Mouse (Mus musculus) brain, adult 2 months (tissue): ENCODE data around the gene Ankrd65.

ENCODE experiments used
- DNase-seq: peaks from one replicate; pipeline ENCODE4 v3.0.0; 2011; ENCODE audit warnings: low read depth, low spot score

The Ankrd65 gene

GRCm38 (mm10) chr4:155812665-155813181 lies 22.5 kb downstream of the Ankrd65 start:
- DNase-seq, result peak; percentile 23

DNA sequence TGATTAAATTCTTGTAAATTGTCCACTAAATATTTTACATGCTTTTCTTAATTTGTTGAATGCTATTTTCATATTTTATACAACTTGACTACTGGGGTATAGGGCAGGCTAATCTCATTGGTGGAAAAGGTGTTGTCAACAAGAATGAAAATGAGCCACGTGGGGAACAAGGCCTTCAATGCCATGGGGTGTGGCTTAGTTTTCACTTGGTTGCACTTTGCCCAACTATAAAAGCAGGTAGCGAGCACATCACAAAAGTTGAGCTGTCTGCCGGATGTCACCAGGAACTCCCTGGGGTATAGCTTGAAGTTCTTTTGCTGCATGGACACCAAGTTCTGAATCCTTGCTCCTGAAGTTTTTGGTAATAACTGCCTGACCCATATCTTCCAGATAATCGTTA lies 27.3 kb downstream of the Ankrd65 start:
- no peak for DNase-seq

GRCm38 (mm10) chr4:155821025-155821424 lies 30.8 kb downstream of the Ankrd65 start:
- DNase-seq, result peak; percentile 35

DNA sequence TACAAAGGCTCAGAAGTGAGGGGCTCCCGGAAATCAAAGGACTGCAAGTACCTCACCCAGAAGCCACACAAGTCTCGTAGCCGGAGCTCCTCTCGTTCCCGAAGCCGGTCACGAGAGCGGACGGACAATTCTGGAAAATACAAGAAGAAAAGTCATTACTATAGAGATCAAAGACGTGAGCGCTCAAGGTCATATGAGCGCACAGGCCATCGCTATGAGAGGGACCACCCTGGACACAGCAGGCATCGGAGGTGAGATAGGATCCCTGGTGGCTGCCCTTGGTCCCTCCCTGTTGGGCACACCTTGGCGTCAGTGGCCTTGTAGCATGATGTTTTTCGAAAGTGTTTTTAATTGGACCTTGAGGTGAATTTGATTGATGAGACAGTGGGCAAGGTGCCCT lies 33.2 kb downstream of the Ankrd65 start:
- no peak for DNase-seq

- DNase-seq, result no peak
Measured at GRCm38 (mm10) chr4:155829866-155830265, 39.6 kb downstream of the Ankrd65 start.

DNA sequence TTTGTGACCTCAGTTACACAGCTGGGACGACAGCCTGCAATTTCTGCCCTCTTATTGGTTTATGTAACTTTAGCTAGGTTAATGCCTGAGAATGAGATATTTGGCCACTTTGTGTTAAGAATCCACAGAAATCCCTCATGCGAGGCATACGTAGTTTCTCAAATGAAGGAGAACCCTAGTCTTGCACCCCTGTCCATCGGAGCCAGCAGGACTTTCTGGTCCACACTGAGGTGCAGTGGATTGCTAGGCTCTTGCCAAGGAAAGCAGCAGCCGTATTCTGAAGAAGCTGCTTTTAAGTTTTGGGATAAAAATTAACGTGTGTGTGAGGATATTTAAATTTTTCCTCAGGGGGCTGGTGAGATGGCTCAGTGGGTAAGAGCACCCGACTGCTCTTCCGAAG lies 40.4 kb downstream of the Ankrd65 start:
- DNase-seq, result no peak

DNA sequence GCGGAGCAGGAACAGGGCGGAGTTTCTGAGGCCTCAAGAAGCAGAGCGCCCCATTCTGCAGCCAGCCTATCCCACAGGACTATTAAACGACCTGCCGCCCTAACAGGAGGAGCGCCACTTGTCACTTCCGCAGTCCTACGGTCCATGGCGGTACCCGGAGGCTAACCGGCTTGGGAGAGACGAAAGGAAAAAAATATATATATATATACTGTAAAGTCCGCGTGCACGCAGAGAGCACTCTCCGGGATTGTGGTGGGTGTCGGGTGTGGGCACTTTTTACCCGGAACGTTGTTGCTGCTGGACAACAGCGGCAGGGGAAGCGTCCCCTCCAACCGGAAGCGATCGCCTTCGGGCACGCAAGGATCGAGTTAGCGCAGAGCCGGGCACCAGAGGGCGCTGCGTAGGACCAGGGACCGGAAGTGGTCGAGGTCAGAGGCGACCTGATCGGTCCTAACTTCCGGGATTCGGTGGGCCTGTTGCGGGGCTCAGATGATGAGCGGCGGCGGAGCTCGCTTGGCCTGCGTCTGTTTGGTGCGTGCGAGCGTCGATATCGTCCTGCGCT lies 41.0 kb downstream of the Ankrd65 start, which contains the start of gene Aurkaip1:
Gene Aurkaip1 (plus strand): TSS at position 68 of the 562 bp plus-strand sequence.
- DNase-seq, result peak; percentile 99

DNA sequence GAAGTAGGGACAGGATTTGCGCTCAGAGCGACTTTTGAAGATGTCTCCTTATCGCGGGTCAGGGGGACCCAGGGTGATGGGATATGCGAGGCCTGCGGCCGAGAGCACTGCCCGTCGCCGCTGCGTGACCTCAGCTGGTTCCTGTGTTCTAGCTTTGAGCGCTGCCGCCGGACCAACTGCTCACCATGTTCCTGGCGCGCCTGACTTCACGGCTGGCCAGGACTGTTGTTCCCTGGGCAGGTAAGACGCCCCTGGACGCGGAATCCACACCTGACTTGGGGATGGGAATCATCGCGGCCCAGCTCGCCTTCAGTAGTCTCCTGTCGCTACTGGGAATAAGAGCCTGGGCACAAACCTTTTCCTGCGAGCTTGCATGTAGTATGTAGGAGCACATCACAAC lies 41.6 kb downstream of the Ankrd65 start:
- no peak for DNase-seq

DNA sequence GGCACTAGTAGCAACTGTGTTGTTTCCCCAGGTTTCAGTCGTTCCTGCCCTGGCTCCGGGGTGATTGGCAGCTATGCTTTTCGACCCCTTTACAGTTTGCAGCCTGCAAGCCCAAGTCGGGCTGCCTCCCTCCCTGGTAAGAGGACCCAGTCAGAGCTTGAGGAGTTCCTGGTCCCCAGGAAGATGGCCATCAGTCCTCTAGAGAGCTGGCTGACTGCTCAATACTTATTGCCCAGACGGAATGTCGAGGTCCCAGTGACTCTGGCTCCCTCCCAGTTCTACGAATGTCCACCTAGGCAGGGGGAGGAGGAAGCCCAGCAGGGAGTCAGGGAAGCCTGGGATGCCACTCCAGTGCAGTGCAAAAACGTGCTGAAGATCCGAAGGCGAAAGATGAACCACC lies 42.1 kb downstream of the Ankrd65 start:
- no peak for DNase-seq

- DNase-seq, result no peak
Measured at GRCm38 (mm10) chr4:155833234-155833633, 43.0 kb downstream of the Ankrd65 start.

GRCm38 (mm10) chr4:155833836-155834235 lies 43.6 kb downstream of the Ankrd65 start:
- DNase-seq, result peak; percentile 90

DNA sequence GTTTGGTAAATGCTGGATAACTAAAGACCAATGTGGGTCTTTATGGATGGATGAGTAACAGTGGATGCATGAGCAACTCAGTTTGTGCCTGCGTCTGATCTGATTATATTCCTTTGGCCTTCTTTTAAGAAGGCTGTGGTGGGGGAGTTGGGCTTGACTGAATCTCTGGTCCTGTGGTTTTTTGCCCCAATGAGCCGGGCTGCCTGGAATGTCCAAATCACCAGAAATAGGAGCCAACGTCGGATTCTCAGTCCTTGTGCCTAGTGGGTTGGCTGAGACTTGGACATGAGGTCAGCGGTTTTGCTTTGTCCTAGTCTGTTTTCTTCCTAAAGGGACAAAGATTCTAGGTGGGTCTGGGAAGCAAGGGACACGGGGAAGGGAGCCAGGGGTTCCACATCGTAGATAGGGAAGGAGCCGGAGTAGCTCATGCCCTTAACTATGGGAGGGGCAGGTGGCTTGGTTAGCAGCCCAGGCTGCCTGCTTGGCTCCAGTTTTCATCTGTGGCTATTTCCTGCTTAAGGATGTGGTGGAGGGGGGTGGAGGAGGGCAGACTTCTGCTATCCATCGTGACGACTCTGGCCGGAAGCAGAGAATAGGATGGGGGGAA lies 47.3 kb downstream of the Ankrd65 start:
- no peak for DNase-seq

DNA sequence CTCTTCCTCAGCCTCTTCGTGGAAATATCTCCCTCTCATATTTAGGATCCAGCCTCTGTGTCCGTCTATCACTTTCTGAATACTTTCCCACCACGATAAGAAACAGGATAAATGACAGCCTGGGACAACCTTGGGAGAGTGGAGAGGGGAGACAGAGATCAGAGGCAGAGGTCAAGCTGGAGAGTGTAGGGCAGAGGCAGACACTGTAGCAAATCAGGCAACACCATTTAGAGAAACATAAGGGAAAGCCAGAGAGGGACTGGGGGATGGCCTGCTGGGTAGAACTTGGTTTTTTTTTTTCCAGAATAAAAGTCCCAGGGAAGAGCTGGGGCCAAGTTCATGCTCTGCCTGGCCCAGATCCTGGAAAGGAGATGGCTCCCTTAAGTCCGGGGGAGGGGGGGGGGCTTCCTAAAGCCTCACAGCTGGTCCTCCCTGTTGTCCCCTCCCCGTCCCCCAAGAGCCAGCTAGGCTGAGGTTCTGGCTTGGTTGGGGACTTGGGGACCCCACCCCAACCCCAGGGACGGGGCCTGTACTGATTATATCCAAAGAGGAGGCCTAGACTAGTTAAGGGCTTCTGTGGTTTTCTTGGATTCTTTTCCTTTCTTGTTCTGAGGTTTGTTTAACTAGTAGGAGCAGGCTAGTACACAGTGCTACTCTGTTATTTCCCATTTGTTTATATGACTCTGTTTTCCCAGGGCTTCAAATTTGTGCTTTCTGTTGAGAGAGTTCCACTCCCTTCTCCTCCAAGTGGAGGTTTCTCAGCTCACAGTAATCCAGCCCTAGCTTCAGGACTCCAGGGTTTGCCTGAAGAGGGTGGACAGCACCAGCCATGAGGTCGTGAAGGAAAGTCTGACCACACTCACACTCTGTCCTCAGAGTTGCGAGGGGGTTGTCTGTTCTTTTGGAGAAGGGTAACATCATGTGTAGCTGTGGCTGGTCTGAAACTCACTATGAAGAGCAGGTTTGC lies 48.2 kb downstream of the Ankrd65 start:
- DNase-seq, result no peak

DNA sequence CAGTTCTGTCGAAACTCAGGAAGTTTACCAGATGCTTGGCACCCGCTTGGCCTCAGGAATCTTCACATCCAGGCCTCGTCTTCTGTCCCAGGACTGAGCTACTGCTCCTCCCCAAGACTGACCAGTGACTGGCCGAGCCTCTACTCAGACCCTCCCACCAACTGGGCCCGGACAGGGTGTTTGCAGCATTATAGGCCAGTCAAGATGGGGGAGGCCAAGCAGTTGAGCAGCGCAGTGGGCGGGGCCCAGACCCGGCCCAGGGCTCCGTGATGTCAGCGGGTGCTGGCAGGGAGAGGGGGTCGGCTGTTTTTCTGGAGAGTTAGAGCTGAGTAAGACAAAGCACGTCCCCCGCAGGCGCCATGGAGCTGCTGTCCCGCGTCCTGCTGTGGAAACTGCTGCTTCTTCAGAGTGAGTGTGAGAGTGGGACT lies 49.3 kb downstream of the Ankrd65 start, which contains the start of gene Mxra8:
Gene Mxra8 (plus strand): TSS at position 198 of the 428 bp plus-strand sequence.
- DNase-seq, result peak; percentile 36

- no peak for DNase-seq
Measured at GRCm38 (mm10) chr4:155840076-155841002, 50.1 kb downstream of the Ankrd65 start.

DNA sequence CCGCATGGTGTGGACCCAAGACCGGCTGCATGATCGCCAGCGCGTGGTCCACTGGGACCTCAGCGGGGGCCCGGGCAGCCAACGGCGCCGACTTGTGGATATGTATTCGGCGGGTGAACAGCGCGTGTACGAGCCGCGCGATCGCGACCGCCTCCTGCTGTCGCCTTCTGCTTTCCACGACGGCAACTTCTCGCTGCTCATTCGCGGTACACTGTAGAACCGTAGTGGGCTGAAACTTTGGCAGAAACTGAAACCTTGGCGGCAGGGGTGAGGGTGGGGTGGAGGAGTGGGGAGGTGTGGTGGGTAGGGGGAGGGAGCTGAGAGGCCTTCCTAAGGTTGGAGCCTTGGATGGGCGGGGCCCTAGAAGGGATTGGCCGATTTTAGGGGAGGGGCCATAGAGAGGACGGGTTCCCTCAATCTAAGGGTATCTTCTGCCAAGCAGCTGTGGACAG lies 50.8 kb downstream of the Ankrd65 start:
- DNase-seq, result peak; percentile 60

- peak; percentile 45 for DNase-seq
Measured at GRCm38 (mm10) chr4:155841651-155842270, 51.5 kb downstream of the Ankrd65 start.

- no peak for DNase-seq
Measured at GRCm38 (mm10) chr4:155843231-155843630, 53.0 kb downstream of the Ankrd65 start.

- DNase-seq, result peak; percentile 94
Measured at GRCm38 (mm10) chr4:155846871-155847578, 56.8 kb downstream of the Ankrd65 start, which contains the start of gene Dvl1. Gene Dvl1, plus strand, starts transcription at chr4:155847402.
